Mouse (Mus musculus): Measurements from ENCODE around the gene Kctd2.
"Not testable (repeated sequence)": the region's sequence is repeated elsewhere in the genome, so short reads cannot be mapped to it uniquely, and the experiment has no call there.

Gene Kctd2

DNA sequence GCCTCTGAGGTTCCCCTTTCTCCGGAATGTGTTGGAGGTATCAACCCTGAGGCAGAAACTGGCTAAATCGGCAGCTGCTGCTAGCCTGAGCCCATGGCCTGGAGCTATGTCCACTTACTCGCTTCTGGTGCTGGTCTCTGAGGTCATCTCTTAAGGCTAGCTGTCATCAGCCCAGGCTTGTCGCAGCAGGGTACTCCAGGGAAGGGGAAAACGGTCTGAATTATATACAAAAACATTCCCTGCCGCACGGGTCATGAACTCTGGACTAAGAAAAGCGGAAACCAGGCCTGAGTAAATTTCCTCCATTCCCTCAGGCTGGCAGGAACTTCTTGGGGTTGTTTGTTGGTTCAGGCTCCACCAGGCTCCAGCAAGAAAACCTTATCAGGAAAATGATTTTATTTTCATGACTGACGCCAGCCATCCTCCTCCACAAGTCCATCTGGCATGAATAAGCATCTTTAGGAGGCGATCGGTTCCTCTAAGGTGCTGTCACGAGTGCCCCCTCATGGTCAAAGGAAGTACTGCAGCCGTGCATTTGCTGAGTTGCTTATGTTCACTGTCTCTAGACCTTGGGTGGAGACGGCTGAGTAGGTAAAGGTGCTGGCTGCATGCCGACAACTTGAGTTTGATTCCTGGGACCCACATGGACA, 53.8 kb downstream of the Kctd2 start:
- DNase-seq (ENCODE audit: low spot score in 2 of 2) = peak; percentile 94 to 98

GRCm38 (mm10) chr11:115475025-115475757, 55.3 kb downstream of the Kctd2 start, which contains the start of gene Armc7:
TSS of gene Armc7 (plus strand) at chr11:115475667.
- DNase-seq (ENCODE audit: low spot score in 2 of 2) = peak; percentile 87 to 94

GRCm38 (mm10) chr11:115475758-115476237, 55.9 kb downstream of the Kctd2 start:
- no peak for DNase-seq (ENCODE audit: low spot score in 2 of 2)

GRCm38 (mm10) chr11:115476630-115477029, 56.7 kb downstream of the Kctd2 start:
- not testable (repeated sequence) for DNase-seq (ENCODE audit: low spot score in 2 of 2)

- DNase-seq (ENCODE audit: low spot score in 2 of 2) = not testable (repeated sequence)
Measured at GRCm38 (mm10) chr11:115477388-115477787, 57.5 kb downstream of the Kctd2 start.

DNA sequence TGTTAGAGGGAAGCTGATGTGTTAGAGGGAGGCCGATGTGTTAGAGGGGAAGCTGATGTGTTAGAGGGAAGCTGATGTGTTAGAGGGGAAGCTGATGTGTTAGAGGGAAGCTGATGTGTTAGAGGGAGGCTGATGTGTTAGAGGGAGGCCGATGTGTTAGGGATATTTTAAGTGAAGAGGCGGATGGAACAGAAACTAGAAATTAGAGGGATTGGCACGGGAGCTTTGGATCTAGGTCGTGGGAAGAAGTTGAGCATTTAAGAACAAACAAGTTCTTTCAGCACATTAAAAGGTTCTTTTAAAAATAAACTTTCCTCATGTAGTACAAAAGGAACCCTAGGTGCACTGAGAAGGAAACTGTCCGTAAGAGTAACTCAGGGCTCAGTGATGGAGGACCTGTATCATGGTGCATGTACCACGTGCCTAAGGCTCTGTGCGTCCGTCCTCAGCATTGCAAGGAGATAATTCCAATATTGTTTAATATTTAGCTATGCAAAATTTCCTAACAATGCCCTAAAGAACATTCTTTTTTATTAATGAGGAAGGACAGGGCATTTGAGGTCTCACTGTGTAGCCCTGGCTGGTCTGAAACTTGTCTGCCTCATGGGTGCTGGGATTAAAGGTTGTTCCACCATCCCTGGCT, 58.5 kb downstream of the Kctd2 start:
- no peak for DNase-seq (ENCODE audit: low spot score in 2 of 2)

Data from frontal cortex, postnatal 14 days (tissue).